Mouse (Mus musculus) thymus, adult 2 months (tissue): ENCODE measurements around the gene Brat1. TPM values are rescaled to one million over a fixed set of nuclear protein-coding genes. Genes with fewer than 3 reads are reported as not detected.

Source experiments
- DNase-seq: peaks from one replicate; pipeline ENCODE4 v3.0.0; 2021
- H3K27ac ChIP-seq: fragments of 200-500 bp; 2 replicates; pipeline ENCODE4 v1.5.1; 2012; ENCODE audit warnings: low read length, control low read depth; ENCODE audit not compliant: control insufficient read depth, insufficient read depth
- H3K27me3 ChIP-seq: fragments of 200-500 bp; 2 replicates; pipeline ENCODE4 v1.6.1; 2012; ENCODE audit warnings: mild to moderate bottlenecking, low read length, moderate library complexity, mixed read lengths; ENCODE audit not compliant: control insufficient read depth, insufficient read depth
- H3K36me3 ChIP-seq: fragments of 200-500 bp; 2 replicates; pipeline ENCODE4 v1.6.1; 2012; ENCODE audit warnings: mild to moderate bottlenecking, low read length, moderate library complexity; ENCODE audit not compliant: control insufficient read depth, insufficient read depth
- H3K4me1 ChIP-seq: fragments of 200-500 bp; replicated peaks from 2 replicates; pipeline ENCODE4 v1.6.1; 2012; ENCODE audit warnings: low read length; ENCODE audit not compliant: control insufficient read depth, insufficient read depth
- H3K4me3 ChIP-seq: fragments of 200-500 bp; 2 replicates; pipeline ENCODE4 v1.5.1; 2012; ENCODE audit warnings: mild to moderate bottlenecking, low read length, control low read depth, moderate library complexity; ENCODE audit not compliant: control insufficient read depth, insufficient read depth
- CTCF ChIP-seq: fragments of 200-500 bp; IDR thresholded peaks from 2 replicates; pipeline ENCODE4 v1.5.1; 2012; ENCODE audit warnings: mild to moderate bottlenecking, control low read depth, low read length, moderate library complexity, borderline replicate concordance; ENCODE audit not compliant: control insufficient read depth, poor library complexity, insufficient read depth; ENCODE audit errors: extremely low read depth
- POLR2A ChIP-seq: fragments of 200-500 bp; IDR thresholded peaks from 2 replicates; pipeline ENCODE4 v1.6.1; 2012; ENCODE audit warnings: mild to moderate bottlenecking, low read length, control low read depth, moderate library complexity; ENCODE audit not compliant: control insufficient read depth, poor library complexity, insufficient read depth; ENCODE audit errors: extremely low read depth
- WGBS: fragments of 180-500 bp; shearing (Covaris S2); methylation state at CpG from one replicate; pipeline ENCODE4 v1.1.7; 2018; 5-methylcytosine and 5-hydroxymethylcytosine counted together
- polyA plus RNA-seq: library from polyadenylated mRNA; depleted of rRNA; stranded (reverse); fragments of >200 nt; gene quantifications from 2 replicates; pipeline ENCODE4 v1.2.3, GENCODE M21; 2012

The Brat1 gene
- polyA plus RNA-seq, 1 experiment = 65.1 TPM

DNA sequence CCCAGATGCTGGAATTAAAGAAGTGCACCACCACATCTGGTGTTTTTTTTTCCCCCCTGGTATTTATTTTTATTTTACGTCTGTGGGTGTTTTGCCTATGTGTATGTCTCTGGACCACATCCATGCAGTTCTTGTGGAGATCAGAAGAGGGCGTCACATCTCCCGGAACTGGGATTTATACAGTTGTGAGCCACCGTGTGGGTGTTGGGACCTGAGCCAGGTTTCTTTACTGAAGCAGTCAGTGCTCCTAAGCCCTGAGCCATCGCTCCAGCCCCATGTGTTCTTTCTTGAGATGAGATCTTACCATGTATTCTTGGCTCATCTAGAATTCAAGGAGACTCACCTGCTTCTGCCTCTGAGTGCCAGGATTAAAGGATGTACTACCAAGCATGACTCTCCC is 6.2 kb downstream of the Brat1 start:
- Histone ChIP-seq H3K4me3 (no peak overlapping the region), H3K27me3 (no peaks in the 10 kb centered on the region), H3K4me1 (peaks cover 1% of the 10 kb centered on the region; the same call in 1 of the 2 replicates), H3K27ac (no peak overlapping the region), H3K36me3 (peaks cover 33% of the 10 kb centered on the region)
- TF ChIP-seq CTCF (no peak), POLR2A (no peak)
- no peak for DNase-seq
- 96% methylated on average over 5 of the region's 5 CpGs for WGBS

DNA sequence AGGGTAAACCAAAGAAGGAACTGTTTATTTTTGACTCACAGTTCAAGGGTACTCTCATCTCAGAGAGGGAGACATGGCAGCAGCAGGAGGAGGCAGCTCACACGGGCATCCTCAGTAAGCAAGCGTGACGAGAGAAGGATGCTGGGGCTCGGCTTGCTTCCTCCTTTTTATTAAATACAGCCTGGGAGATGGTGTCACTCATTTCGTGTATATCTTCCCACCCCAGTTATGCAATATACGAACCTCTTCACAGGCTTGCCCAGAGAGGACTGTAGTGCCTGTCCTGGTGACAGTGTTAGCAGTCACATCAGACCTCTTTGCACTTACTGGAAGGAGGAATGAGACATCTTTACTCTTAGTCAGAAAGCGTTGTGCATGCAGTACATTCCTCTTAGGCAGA is 16.0 kb downstream of the Brat1 start:
- 78% methylated on average over 7 of the region's 7 CpGs for WGBS
- Histone ChIP-seq H3K27me3 (no peaks in the 10 kb centered on the region), H3K36me3 (peaks cover 23% of the 10 kb centered on the region), H3K27ac (no peak overlapping the region), H3K4me3 (no peak overlapping the region), H3K4me1 (0 out of 2 replicates have a peak, but pooled peaks cover 2% of the 10 kb centered on the region)
- no peak for DNase-seq
- TF ChIP-seq CTCF (no peak), POLR2A (no peak)

DNA sequence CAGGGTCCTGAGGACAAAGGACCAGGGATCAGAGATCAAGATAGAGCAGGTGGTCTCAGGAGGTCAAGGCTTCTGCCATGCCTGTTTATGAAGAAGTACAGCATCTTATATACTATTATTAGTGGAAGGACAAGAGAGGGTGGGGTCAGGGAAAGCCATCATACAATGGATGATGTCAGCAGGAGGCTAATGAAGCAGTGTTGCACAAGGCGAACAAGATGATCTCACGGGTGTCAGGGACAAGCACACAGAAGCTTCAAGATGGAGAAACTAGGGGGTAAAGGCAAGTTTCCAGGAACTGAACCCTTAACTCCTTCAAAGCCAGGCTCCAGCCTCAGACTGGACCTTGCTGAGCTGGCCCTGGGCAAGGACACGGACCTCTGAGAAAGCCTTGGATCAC is 17.3 kb downstream of the Brat1 start:
- WGBS = 92% methylated on average over 3 of the region's 3 CpGs
- H3K27me3 ChIP-seq = no peaks in the 10 kb centered on the region
- no peak overlapping the region for H3K27ac ChIP-seq
- H3K4me3 ChIP-seq = no peak overlapping the region
- no peak for DNase-seq
- H3K36me3 ChIP-seq = peaks cover 16% of the 10 kb centered on the region
- TF ChIP-seq CTCF (no peak), POLR2A (no peak)
- H3K4me1 ChIP-seq = 0 out of 2 replicates have a peak, but pooled peaks cover 2% of the 10 kb centered on the region

DNA sequence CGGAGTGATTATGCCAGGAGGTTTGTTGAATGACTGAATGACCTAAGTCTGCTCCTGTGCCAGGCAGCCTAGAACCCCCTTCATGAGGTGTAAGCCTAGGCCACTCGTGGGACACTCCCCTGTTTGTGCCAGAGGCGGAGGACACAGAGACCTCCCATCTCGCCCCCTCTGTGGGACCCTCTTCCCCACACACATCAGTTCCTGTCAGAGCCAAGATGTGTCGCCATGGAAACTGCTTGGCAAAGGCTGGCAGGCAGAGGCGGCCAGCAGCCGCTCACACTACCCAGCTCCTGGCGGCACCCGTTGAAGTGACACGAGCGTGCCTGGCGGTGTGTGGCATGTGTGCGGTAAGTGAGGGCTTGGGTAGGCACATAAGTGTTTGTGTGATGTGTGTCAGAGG is 19.0 kb downstream of the Brat1 start, which contains the start of gene Amz1:
Gene Amz1 (plus strand): TSS at position 306 of the 400 bp plus-strand sequence.
- 0 out of 2 replicates have a peak, but pooled peaks cover 2% of the 10 kb centered on the region for H3K4me1 ChIP-seq
- 0 out of 2 replicates have a peak, but pooled peaks cover 3% of the 10 kb centered on the region for H3K36me3 ChIP-seq
- DNase-seq = no peak
- no peaks in the 10 kb centered on the region for H3K27me3 ChIP-seq
- no peak within 1 kb of the TSS for H3K27ac ChIP-seq
- no peak within 1 kb of the TSS for H3K4me3 ChIP-seq
- WGBS = 78% methylated on average over 13 of the region's 13 CpGs
- TF ChIP-seq CTCF (no peak), POLR2A (no peak)

DNA sequence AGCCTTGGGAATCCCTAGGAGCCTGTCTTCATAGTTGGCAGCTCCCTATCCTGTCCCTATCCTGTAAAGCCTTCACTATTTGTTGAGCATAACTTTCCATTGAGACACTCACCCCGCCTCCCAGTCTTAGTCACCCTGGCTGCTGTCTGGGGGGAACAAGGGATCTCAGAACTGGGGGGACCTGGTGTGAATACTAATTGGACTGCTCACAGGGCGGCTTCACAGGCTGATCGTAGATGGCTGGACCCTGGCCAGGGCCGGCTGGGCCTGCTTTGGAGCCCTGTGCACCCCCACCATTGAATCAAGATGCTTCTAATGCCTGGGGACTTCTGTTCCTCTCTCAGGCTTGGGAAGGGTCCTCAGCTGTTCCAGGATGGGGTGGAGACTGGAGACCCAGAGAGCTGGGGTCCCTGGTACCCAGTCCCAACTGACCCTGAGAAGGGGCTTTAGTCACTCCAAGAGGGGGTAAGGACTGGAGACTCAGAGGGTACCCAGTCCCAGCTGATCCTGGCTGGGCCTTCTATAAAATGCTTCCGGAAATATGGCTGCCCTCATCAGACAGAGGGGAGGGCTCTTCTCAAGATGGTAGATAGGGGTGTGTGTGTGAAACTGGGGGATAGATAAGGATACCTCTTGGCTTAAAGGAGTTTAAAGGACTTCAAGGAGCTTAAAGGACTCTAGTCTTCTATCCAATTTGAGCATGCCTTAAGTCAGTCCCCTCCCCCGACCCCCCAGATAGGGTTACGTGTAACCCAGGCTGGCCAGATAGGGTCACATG is 21.4 kb downstream of the Brat1 start:
- Histone ChIP-seq H3K27me3 (no peaks in the 10 kb centered on the region), H3K27ac (no peak overlapping the region), H3K4me3 (no peak overlapping the region), H3K36me3 (no peaks in the 10 kb centered on the region), H3K4me1 (peaks cover under 1% of the 10 kb centered on the region; the same call in 1 of the 2 replicates)
- WGBS = 96% methylated on average over 7 of the region's 7 CpGs
- DNase-seq = no peak
- TF ChIP-seq CTCF (no peak), POLR2A (no peak)

DNA sequence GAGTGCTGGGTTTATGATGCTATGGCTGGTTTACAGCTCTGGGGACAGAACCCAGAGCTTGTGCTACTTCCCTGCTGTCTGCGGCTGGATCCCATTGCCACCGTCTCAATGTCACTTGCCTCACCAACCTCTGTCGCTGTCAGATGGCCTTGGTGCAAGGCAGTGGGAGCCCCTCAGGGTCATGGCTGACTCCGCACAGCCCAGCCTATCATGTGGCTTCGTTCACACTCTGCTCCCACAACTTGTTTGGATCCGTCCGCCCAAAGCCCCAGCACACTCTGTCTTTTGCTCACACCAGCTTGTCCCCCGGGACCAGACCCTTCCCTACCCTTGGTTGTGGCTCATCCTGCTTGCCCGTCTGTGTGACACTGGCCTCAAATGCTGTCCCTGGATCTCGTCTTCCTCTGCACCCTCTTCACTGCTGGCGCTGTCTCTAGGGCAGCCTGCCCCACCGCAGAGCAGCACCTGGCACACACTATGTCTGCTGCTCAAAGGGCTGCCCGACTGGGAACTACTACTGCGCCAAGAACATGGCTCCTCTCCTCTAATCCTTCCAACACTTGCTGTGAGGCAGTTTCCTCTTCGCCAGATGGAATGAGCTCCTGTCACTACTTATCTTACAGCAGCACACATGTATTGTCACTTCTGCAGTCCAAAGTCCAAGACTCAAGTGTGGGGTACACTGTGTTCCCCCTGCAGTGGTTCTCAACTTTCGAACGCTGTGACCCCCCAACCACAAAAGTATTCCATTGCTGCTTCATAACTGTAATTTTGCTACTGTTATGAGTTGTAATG is 22.3 kb downstream of the Brat1 start:
- WGBS = 94% methylated on average over 17 of the region's 17 CpGs
- H3K4me3 ChIP-seq = no peak overlapping the region

More for the DNA sequence above, 22.3 kb downstream of the Brat1 start:
- Histone ChIP-seq H3K36me3 (no peaks in the 10 kb centered on the region), H3K27me3 (no peaks in the 10 kb centered on the region), H3K27ac (no peak overlapping the region), H3K4me1 (no peaks in the 10 kb centered on the region; the same call in 1 of the 2 replicates)
- no peak for TF ChIP-seq CTCF
- TF ChIP-seq POLR2A = no peak
- DNase-seq = no peak
